Mouse (Mus musculus) hindbrain, embryonic 14.5 days (tissue): ENCODE measurements around the gene Rtl5. TPM values are rescaled to one million over a fixed set of nuclear protein-coding genes. Genes with fewer than 3 reads are reported as not detected.

ENCODE experiments used
- ATAC-seq: fragments of 200-750 bp; cut with Nextera tagmentation; 2 replicates; pipeline ENCODE4 v1.8.0; 2017; ENCODE audit warnings: moderate number of reproducible peaks, mild to moderate bottlenecking, moderate TSS enrichment, moderate library complexity; ENCODE audit not compliant: low FRiP score
- DNase-seq: peaks from one replicate; pipeline ENCODE4 v3.0.0-alpha.2; 2015; ENCODE audit warnings: low spot score
- H3K27ac ChIP-seq: fragments of 300-500 bp; sonication (generic); 2 replicates; pipeline ENCODE4 v1.5.1; 2014; ENCODE audit warnings: mild to moderate bottlenecking, moderate library complexity
- H3K27me3 ChIP-seq: fragments of 300-500 bp; sonication (generic); 2 replicates; pipeline ENCODE4 v1.6.1; 2014; ENCODE audit warnings: mild to moderate bottlenecking, low read length, mixed read lengths; ENCODE audit not compliant: control insufficient read depth, insufficient read depth
- H3K36me3 ChIP-seq: fragments of 300-500 bp; sonication (generic); replicated peaks from 2 replicates; pipeline ENCODE4 v1.6.1; 2014; ENCODE audit not compliant: control insufficient read depth, insufficient read depth
- H3K4me1 ChIP-seq: fragments of 300-500 bp; sonication (generic); replicated peaks from 2 replicates; pipeline ENCODE4 v1.6.1; 2014; ENCODE audit warnings: antibody characterized with exemption, low read length, mixed read lengths; ENCODE audit not compliant: control insufficient read depth, insufficient read depth
- H3K4me2 ChIP-seq: fragments of 300-500 bp; sonication (generic); replicated peaks from 2 replicates; pipeline ENCODE4 v1.6.1; 2014; ENCODE audit warnings: mild to moderate bottlenecking, moderate library complexity
- H3K4me3 ChIP-seq: fragments of 300-500 bp; sonication (generic); replicated peaks from 2 replicates; pipeline ENCODE4 v1.5.1; 2014; ENCODE audit warnings: mild to moderate bottlenecking, low read length
- H3K9ac ChIP-seq: fragments of 300-500 bp; sonication (generic); 2 replicates; pipeline ENCODE4 v1.6.1; 2014
- H3K9me3 ChIP-seq: fragments of 300-500 bp; sonication (generic); 2 replicates; pipeline ENCODE4 v1.6.1; 2016; ENCODE audit warnings: low read length; ENCODE audit not compliant: control insufficient read depth
- WGBS: fragments of 180-500 bp; shearing (Covaris S2); extraction: QIAGEN DNeasy Blood & Tissue Kit; methylation state at CpG from one replicate; pipeline ENCODE4 v1.1.7; 2014; 5-methylcytosine and 5-hydroxymethylcytosine counted together
- polyA plus RNA-seq: library from polyadenylated mRNA; unstranded; fragments of >200 nt; fragmentation: Nextera tagmentation; extraction: Ambion mirVana; gene quantifications from 2 replicates; pipeline ENCODE4 v1.2.1, GENCODE M21; 2014

Rtl5 gene
- polyA plus RNA-seq, 1 experiment from 2014 or later, result 3.2 TPM

DNA sequence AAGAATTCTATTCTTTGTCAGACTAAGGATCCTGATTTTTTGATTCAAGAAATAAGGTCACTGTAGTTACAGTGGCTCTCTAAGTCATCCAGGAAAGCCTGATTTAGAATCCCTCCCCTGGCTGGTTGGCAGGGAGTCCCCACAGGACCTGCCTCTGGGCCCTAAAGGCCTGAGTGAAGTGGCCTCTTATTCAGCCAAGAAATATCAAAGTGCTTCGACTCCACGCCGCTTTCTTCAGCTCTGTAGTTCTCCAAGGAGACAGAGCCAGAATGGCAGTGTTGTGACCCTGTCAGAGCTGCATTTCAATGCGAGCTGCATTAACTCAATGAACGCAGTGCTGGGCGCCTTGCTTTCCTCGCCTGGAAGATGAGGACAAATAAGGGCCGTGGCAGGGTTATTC lies 38.7 kb downstream of the Rtl5 start:
- Histone ChIP-seq H3K9me3 (no peaks in the 10 kb centered on the region), H3K4me3 (no peak overlapping the region), H3K9ac (no peak overlapping the region), H3K4me2 (no peak overlapping the region), H3K4me1 (peaks cover 5% of the 10 kb centered on the region; the same call in 1 of the 2 replicates), H3K36me3 (no peaks in the 10 kb centered on the region), H3K27me3 (peaks cover 18% of the 10 kb centered on the region), H3K27ac (no peak overlapping the region)
- WGBS, result 42% methylated on average over 8 of the region's 8 CpGs
- DNase-seq (no peak), ATAC-seq (no peak)

- ATAC-seq, result no peak
Measured at GRCm38 (mm10) chrX:102031851-102032250, 39.3 kb downstream of the Rtl5 start.

GRCm38 (mm10) chrX:102024976-102025375 lies 46.1 kb downstream of the Rtl5 start:
- DNase-seq, result no peak

More at GRCm38 (mm10) chrX:102031851-102032250, 39.3 kb downstream of the Rtl5 start:
- Histone ChIP-seq H3K9ac (no peak overlapping the region), H3K4me3 (no peak overlapping the region), H3K36me3 (no peaks in the 10 kb centered on the region), H3K4me1 (peaks cover 5% of the 10 kb centered on the region; the same call in 1 of the 2 replicates), H3K9me3 (no peaks in the 10 kb centered on the region), H3K27me3 (peaks cover 18% of the 10 kb centered on the region), H3K4me2 (no peak overlapping the region), H3K27ac (no peak overlapping the region)
- 52% methylated on average over 6 of the region's 6 CpGs for whole genome bisulfite sequencing
- DNase-seq, result no peak

GRCm38 (mm10) chrX:102019471-102020240 lies 51.4 kb downstream of the Rtl5 start:
- Histone ChIP-seq H3K4me3 (no peak overlapping the region), H3K4me2 (no peak overlapping the region), H3K36me3 (no peaks in the 10 kb centered on the region), H3K4me1 (no peaks in the 10 kb centered on the region), H3K27me3 (peaks cover 29% of the 10 kb centered on the region), H3K27ac (no peak overlapping the region), H3K9ac (no peak overlapping the region), H3K9me3 (no peaks in the 10 kb centered on the region)
- DNase-seq, result no peak
- no peak for ATAC-seq
- WGBS, result 75% methylated on average over 7 of the region's 7 CpGs

More at GRCm38 (mm10) chrX:102024976-102025375, 46.1 kb downstream of the Rtl5 start:
- ATAC-seq, result no peak
- H3K9ac ChIP-seq, result no peak overlapping the region
- H3K27ac ChIP-seq, result no peak overlapping the region
- no peak overlapping the region for H3K4me2 ChIP-seq
- WGBS, result 77% methylated on average over 3 of the region's 3 CpGs
- no peaks in the 10 kb centered on the region for H3K9me3 ChIP-seq
- H3K4me1 ChIP-seq, result no peaks in the 10 kb centered on the region
- H3K27me3 ChIP-seq, result peaks cover 21% of the 10 kb centered on the region
- H3K36me3 ChIP-seq, result no peaks in the 10 kb centered on the region
- H3K4me3 ChIP-seq, result no peak overlapping the region

- WGBS, result 32% methylated on average over 3 of the region's 3 CpGs
- peaks cover 30% of the 10 kb centered on the region for H3K27me3 ChIP-seq
- ATAC-seq, result no peak
- H3K9ac ChIP-seq, result no peak overlapping the region
- H3K4me1 ChIP-seq, result no peaks in the 10 kb centered on the region
- H3K27ac ChIP-seq, result no peak overlapping the region
- H3K36me3 ChIP-seq, result no peaks in the 10 kb centered on the region
- no peak overlapping the region for H3K4me3 ChIP-seq
- DNase-seq, result no peak
- H3K9me3 ChIP-seq, result no peaks in the 10 kb centered on the region
- no peak overlapping the region for H3K4me2 ChIP-seq
Measured at GRCm38 (mm10) chrX:102018890-102019289, 52.2 kb downstream of the Rtl5 start.

- Histone ChIP-seq H3K4me2 (no peak overlapping the region), H3K9ac (no peak overlapping the region), H3K36me3 (no peaks in the 10 kb centered on the region), H3K4me1 (no peaks in the 10 kb centered on the region), H3K4me3 (no peak overlapping the region), H3K9me3 (no peaks in the 10 kb centered on the region), H3K27ac (no peak overlapping the region), H3K27me3 (peaks cover 35% of the 10 kb centered on the region)
- WGBS, result 34% methylated on average over 9 of the region's 9 CpGs
- ATAC-seq (no peak), DNase-seq (no peak)
Measured at GRCm38 (mm10) chrX:102017213-102017923, 53.7 kb downstream of the Rtl5 start.

Other genes starting within 250 kb of the Rtl5 start
- gene Nhsl2, start 221.9 kb downstream of the Rtl5 start, polyA plus RNA-seq, result 7.0 and 7.2 TPM in 2 replicates
- 58.2 and 60.2 TPM in 2 replicates for gene Pin4, start 48.1 kb upstream of the Rtl5 start, polyA plus RNA-seq
- gene Ercc6l, start 85.8 kb upstream of the Rtl5 start, polyA plus RNA-seq, result 2.0 and 2.3 TPM in 2 replicates
- gene Rps4x, start 118.1 kb upstream of the Rtl5 start, polyA plus RNA-seq, result 408 and 462 TPM in 2 replicates
- gene Cited1, start 180.9 kb upstream of the Rtl5 start, polyA plus RNA-seq, result 13.2 and 14.3 TPM in 2 replicates